Mouse (Mus musculus) bone marrow, adult 2 months (tissue): ENCODE measurements at regions not wholly inside any gene's neighbourhood (a gene's known extent, or its start where the extent isn't known, plus 50 kb on each side); places are given as distances from the start of the nearest gene placed in this dataset.

Experiments
- CTCF ChIP-seq: fragments of 200-500 bp; IDR thresholded peaks from 2 replicates; pipeline ENCODE4 v1.5.1; 2011; ENCODE audit warnings: low read length, control low read depth; ENCODE audit not compliant: control insufficient read depth, insufficient read depth
- POLR2A ChIP-seq: fragments of 200-500 bp; IDR thresholded peaks from 2 replicates; pipeline ENCODE4 v1.6.1; 2011; ENCODE audit warnings: low read depth, mild to moderate bottlenecking, control low read depth, low read length, borderline replicate concordance; ENCODE audit not compliant: control insufficient read depth

GRCm38 (mm10) chr10:56831966-56832365 lies 454.8 kb downstream of the Gja1 start:
- no peak for TF ChIP-seq CTCF
- TF ChIP-seq POLR2A: no peak
